Mouse (Mus musculus) erythroblast, embryonic 14.5 days (primary cell): ENCODE measurements around the gene Nle1. TPM values are rescaled to one million over a fixed set of nuclear protein-coding genes. Genes with fewer than 3 reads are reported as not detected.

Source experiments
- H3K27me3 ChIP-seq: 2 replicates; pipeline ENCODE4 v1.6.1; 2012; ENCODE audit warnings: inconsistent platforms; ENCODE audit not compliant: control insufficient read depth
- H3K36me3 ChIP-seq: 2 replicates; pipeline ENCODE4 v1.6.1; 2012; ENCODE audit warnings: mild to moderate bottlenecking, inconsistent platforms; ENCODE audit not compliant: control insufficient read depth
- H3K4me1 ChIP-seq: 2 replicates; pipeline ENCODE4 v1.6.1; 2012; ENCODE audit warnings: inconsistent platforms; ENCODE audit not compliant: control insufficient read depth
- H3K4me3 ChIP-seq: replicated peaks from 2 replicates; pipeline ENCODE3; 2012; ENCODE audit warnings: moderate library complexity, mild to moderate bottlenecking, inconsistent platforms
- H3K9me3 ChIP-seq: 2 replicates; pipeline ENCODE4 v1.6.1; 2012; ENCODE audit warnings: low read length, inconsistent platforms, mixed read lengths; ENCODE audit not compliant: control insufficient read depth
- GATA1 ChIP-seq: IDR thresholded peaks from 2 replicates; pipeline ENCODE4 v1.6.1; 2012; ENCODE audit warnings: low read length, inconsistent platforms, mixed read lengths
- TAL1 ChIP-seq: IDR thresholded peaks from 3 replicates; pipeline ENCODE4 v1.6.1; 2012; ENCODE audit warnings: low read length, inconsistent platforms, mixed read lengths
- polyA plus RNA-seq: library from polyadenylated mRNA; stranded (reverse); fragments of >175 nt; gene quantifications from 2 replicates; pipeline ENCODE4 v1.2.3, GENCODE M21; 2012

Gene Nle1
- polyA plus RNA-seq, 1 experiment = 1.0 TPM

- H3K4me1 ChIP-seq = peaks cover 3% of the 10 kb centered on the region
- H3K9me3 ChIP-seq = peaks cover 4% of the 10 kb centered on the region; the same call in 1 of the 2 replicates
- H3K4me3 ChIP-seq = no peak overlapping the region
- H3K27me3 ChIP-seq = peaks cover 3% of the 10 kb centered on the region
- H3K36me3 ChIP-seq = peaks cover 30% of the 10 kb centered on the region
- TF ChIP-seq GATA1 = no peak
- TF ChIP-seq TAL1 = no peak
These were observed 10.7 kb downstream of the Nle1 start for GRCm38 (mm10) chr11:82897478-82897877.

- no peak within 1 kb of the TSS for H3K4me3 ChIP-seq
- H3K4me1 ChIP-seq = peaks cover 26% of the 10 kb centered on the region
- H3K9me3 ChIP-seq = peaks cover 4% of the 10 kb centered on the region; the same call in 1 of the 2 replicates
- H3K27me3 ChIP-seq = peaks cover 13% of the 10 kb centered on the region
- no peak for TF ChIP-seq TAL1
- no peak for TF ChIP-seq GATA1
- H3K36me3 ChIP-seq = no peaks in the 10 kb centered on the region
These were observed 16.3 kb downstream of the Nle1 start, which contains the start of gene Fndc8 for GRCm38 (mm10) chr11:82891936-82892335. Gene Fndc8, plus strand, starts transcription at chr11:82892124.

GRCm38 (mm10) chr11:82890342-82890762 lies 17.9 kb downstream of the Nle1 start, which contains the start of gene Rad51d:
Gene Rad51d, minus strand, starts transcription at chr11:82890614.
- no peaks in the 10 kb centered on the region for H3K9me3 ChIP-seq
- H3K4me1 ChIP-seq = peaks cover 26% of the 10 kb centered on the region
- TF ChIP-seq TAL1 (no peak), GATA1 (no peak)
- peak within 1 kb of the TSS; percentile 85 for H3K4me3 ChIP-seq
- 0 out of 2 replicates have a peak, but pooled peaks cover 2% of the 10 kb centered on the region for H3K36me3 ChIP-seq
- peaks cover 13% of the 10 kb centered on the region for H3K27me3 ChIP-seq

- Histone ChIP-seq H3K4me3 (peak overlapping the region; percentile 85), H3K36me3 (0 out of 2 replicates have a peak, but pooled peaks cover 2% of the 10 kb centered on the region), H3K4me1 (peaks cover 26% of the 10 kb centered on the region), H3K27me3 (peaks cover 13% of the 10 kb centered on the region), H3K9me3 (no peaks in the 10 kb centered on the region)
- TF ChIP-seq GATA1 = no peak
These were observed 18.5 kb downstream of the Nle1 start for GRCm38 (mm10) chr11:82889524-82890341.

- H3K9me3 ChIP-seq = no peaks in the 10 kb centered on the region
- H3K27me3 ChIP-seq = peaks cover 13% of the 10 kb centered on the region
- 0 out of 2 replicates have a peak, but pooled peaks have one; percentile 20 for TF ChIP-seq GATA1
- TF ChIP-seq TAL1 = no peak
- no peak overlapping the region for H3K4me3 ChIP-seq
- H3K36me3 ChIP-seq = 0 out of 2 replicates have a peak, but pooled peaks cover 2% of the 10 kb centered on the region
- peaks cover 26% of the 10 kb centered on the region for H3K4me1 ChIP-seq
These were observed 19.7 kb downstream of the Nle1 start for GRCm38 (mm10) chr11:82888491-82888946.

GRCm38 (mm10) chr11:82886559-82886958 lies 21.7 kb downstream of the Nle1 start:
- TF ChIP-seq GATA1 = no peak
- no peak for TF ChIP-seq TAL1
- H3K27me3 ChIP-seq = peaks cover 1% of the 10 kb centered on the region
- no peak overlapping the region for H3K4me3 ChIP-seq
- peaks cover 26% of the 10 kb centered on the region for H3K4me1 ChIP-seq
- peaks cover 18% of the 10 kb centered on the region for H3K36me3 ChIP-seq
- no peaks in the 10 kb centered on the region for H3K9me3 ChIP-seq

- no peaks in the 10 kb centered on the region for H3K27me3 ChIP-seq
- H3K36me3 ChIP-seq = peaks cover 33% of the 10 kb centered on the region
- peaks cover 5% of the 10 kb centered on the region for H3K4me1 ChIP-seq
- TF ChIP-seq TAL1 (no peak), GATA1 (no peak)
- no peak overlapping the region for H3K4me3 ChIP-seq
- no peaks in the 10 kb centered on the region for H3K9me3 ChIP-seq
These were observed 25.0 kb downstream of the Nle1 start for GRCm38 (mm10) chr11:82883180-82883579.

GRCm38 (mm10) chr11:82877726-82878344 lies 30.4 kb downstream of the Nle1 start:
- H3K9me3 ChIP-seq = peaks cover 4% of the 10 kb centered on the region
- H3K36me3 ChIP-seq = peaks cover 27% of the 10 kb centered on the region
- TF ChIP-seq TAL1 (no peak), GATA1 (no peak)
- no peaks in the 10 kb centered on the region for H3K27me3 ChIP-seq
- H3K4me1 ChIP-seq = peaks cover 16% of the 10 kb centered on the region
- H3K4me3 ChIP-seq = no peak overlapping the region

- Histone ChIP-seq H3K4me3 (no peak overlapping the region), H3K4me1 (peaks cover 22% of the 10 kb centered on the region)
- no peak for TF ChIP-seq GATA1
- no peak for TF ChIP-seq TAL1
These were observed 32.6 kb downstream of the Nle1 start for GRCm38 (mm10) chr11:82875631-82876030.

More at GRCm38 (mm10) chr11:82875631-82876030, 32.6 kb downstream of the Nle1 start:
- H3K36me3 ChIP-seq = peaks cover 16% of the 10 kb centered on the region
- no peaks in the 10 kb centered on the region for H3K27me3 ChIP-seq
- H3K9me3 ChIP-seq = peaks cover 4% of the 10 kb centered on the region
